In the genomic region with DNA sequence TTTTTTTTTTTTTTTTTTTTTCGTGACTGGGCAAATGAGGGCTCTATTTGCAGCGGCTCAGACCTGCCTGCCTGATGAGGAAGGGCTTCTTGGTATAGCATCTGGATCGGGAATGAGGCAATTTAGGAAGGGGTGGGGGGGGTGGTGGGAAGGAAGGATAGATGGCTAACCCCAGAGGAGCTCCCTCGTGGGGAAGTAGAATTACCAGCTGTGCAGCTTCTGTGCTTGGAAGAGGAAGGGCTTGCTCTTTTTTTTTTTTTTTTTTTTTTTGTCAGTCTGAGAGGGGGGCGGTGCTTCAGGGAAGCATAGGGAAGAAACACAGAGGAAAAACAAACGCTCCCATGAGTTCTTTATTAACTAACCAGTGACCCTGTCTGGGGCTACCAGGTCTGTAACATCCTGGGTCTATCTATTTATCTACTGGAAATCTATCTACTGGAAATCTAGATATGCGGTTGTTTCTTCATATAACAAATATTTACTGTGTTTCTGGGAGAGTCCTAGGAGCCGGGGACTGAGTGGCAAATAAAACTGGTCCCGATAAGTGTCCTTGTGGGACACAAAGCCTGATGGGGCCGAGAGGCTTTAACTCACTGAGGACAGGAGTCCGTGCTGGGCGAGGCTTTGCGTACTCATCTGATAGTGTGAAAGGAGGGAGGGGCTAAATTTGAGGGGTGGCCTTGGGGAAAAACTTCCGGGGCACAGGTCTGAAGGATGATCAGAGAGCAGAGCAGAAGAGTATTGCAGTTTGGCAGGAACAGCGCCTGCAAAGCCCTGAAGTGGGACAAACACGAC, we compare ENCODE assay signal across 11 mouse cellular contexts. TPM values are rescaled to one million over a fixed set of nuclear protein-coding genes. Genes with fewer than 3 reads are reported as not detected.
A peak's percentile ranks its signal among the peaks of the same experiment; 100 is the strongest.
DNase-seq lines count a peak whose midpoint lies in the region; ATAC-seq and TF ChIP-seq lines count a peak whose summit lies in the region.
"Had no signal": no experiment of that assay in that cellular context is flagged by ENCODE, and none has a peak within 500 bp of the region (broad histone marks: within the 10 kb centered on the region; RNA-seq: fewer than 3 reads in every experiment).

No protein-coding gene starts in this region.

- H3K27ac ChIP-seq in liver, adult 2 months (replicated peaks; ENCODE audit: insufficient read depth, low read depth, low read length) = peak overlapping the region; percentile 93
- H3K27ac ChIP-seq in embryonic facial prominence, embryonic 14.5 days (replicated peaks; ENCODE audit: low read depth, low read length) = no peak overlapping the region
- no peak overlapping the region for H3K27ac ChIP-seq in liver, embryonic 16.5 days (ENCODE audit: low read length)
- no peak overlapping the region for H3K27ac ChIP-seq in stomach, embryonic 14.5 days (ENCODE audit: low read length)
- H3K27ac ChIP-seq in layer of hippocampus, adult 2 months = no peak overlapping the region

- no peak for TF ChIP-seq POLR2A in liver, adult 2 months (IDR thresholded peaks at IDR 0.05; ENCODE audit: extremely low read depth, insufficient read depth, low read length)

- H3K27me3 ChIP-seq in liver, adult 2 months (ENCODE audit: control insufficient read depth, insufficient read depth, low read length) = no peaks in the 10 kb centered on the region
- no peaks in the 10 kb centered on the region for H3K27me3 ChIP-seq in embryonic facial prominence, embryonic 14.5 days (replicated peaks; ENCODE audit: control insufficient read depth, insufficient read depth, low read length)
- H3K27me3 ChIP-seq in liver, embryonic 16.5 days (ENCODE audit: control insufficient read depth, insufficient read depth, low read depth, low read length) = no peaks in the 10 kb centered on the region
- H3K27me3 ChIP-seq in stomach, embryonic 14.5 days (ENCODE audit: control insufficient read depth, insufficient read depth, low read length) = no peaks in the 10 kb centered on the region
- H3K27me3 ChIP-seq: Patski had no signal

- no peak for TF ChIP-seq CTCF in liver, adult 2 months (IDR thresholded peaks at IDR 0.05; ENCODE audit: low read depth, low read length)
- TF ChIP-seq CTCF in layer of hippocampus, adult 2 months (conservative IDR thresholded peaks at IDR 0.05) = no peak

- peak overlapping the region; percentile 17; the same call in 1 of the 2 replicates for H3K4me3 ChIP-seq in liver, adult 2 months (ENCODE audit: insufficient read depth, low read depth, low read length)
- no peak overlapping the region for H3K4me3 ChIP-seq in embryonic facial prominence, embryonic 14.5 days (ENCODE audit: low read depth, low read length)
- no peak overlapping the region for H3K4me3 ChIP-seq in liver, embryonic 16.5 days (ENCODE audit: low read depth, low read length)
- H3K4me3 ChIP-seq in stomach, embryonic 14.5 days (ENCODE audit: low read depth, low read length) = no peak overlapping the region
- H3K4me3 ChIP-seq in layer of hippocampus, adult 2 months = no peak overlapping the region
- H3K4me3 ChIP-seq: megakaryocyte, embryonic 14.5 days had no signal

- peak; percentile 89 for DNase-seq in liver, adult 2 months (ENCODE audit: extremely low read depth, low read depth, low spot score)
- DNase-seq in liver = no peak
- peak; percentile 86 for DNase-seq in embryonic facial prominence, embryonic 14.5 days (ENCODE audit: low spot score)
- no peak for DNase-seq in left cerebral cortex, adult 11 months (ENCODE audit: low spot score)
- no peak for DNase-seq in layer of hippocampus, adult 2 months (ENCODE audit: low spot score in 2 of 2)

- peak overlapping the region; percentile 29; the same call in 1 of the 2 replicates for H3K9ac ChIP-seq in liver, adult 2 months (ENCODE audit: low read depth, low read length)
- H3K9ac ChIP-seq in embryonic facial prominence, embryonic 14.5 days (ENCODE audit: low read depth, low read length) = no peak overlapping the region
- no peak overlapping the region for H3K9ac ChIP-seq in liver, embryonic 16.5 days (ENCODE audit: low read depth, low read length)
- H3K9ac ChIP-seq in stomach, embryonic 14.5 days (replicated peaks; ENCODE audit: low read depth, low read length) = no peak overlapping the region

- H3K79me2 ChIP-seq in liver, adult 2 months (ENCODE audit: control insufficient read depth, insufficient read depth, low read length) = no peaks in the 10 kb centered on the region

- H3K4me1 ChIP-seq in liver, adult 2 months (ENCODE audit: control insufficient read depth, insufficient read depth, low read length) = peaks cover 7% of the 10 kb centered on the region; the same call in 1 of the 2 replicates
- H3K4me1 ChIP-seq in embryonic facial prominence, embryonic 14.5 days (ENCODE audit: control insufficient read depth, insufficient read depth, low read length) = 0 out of 2 replicates have a peak, but pooled peaks cover 3% of the 10 kb centered on the region
- no peaks in the 10 kb centered on the region; the same call in 1 of the 2 replicates for H3K4me1 ChIP-seq in liver, embryonic 16.5 days (ENCODE audit: control insufficient read depth, low read depth, low read length)
- peaks cover 5% of the 10 kb centered on the region; the same call in 1 of the 2 replicates for H3K4me1 ChIP-seq in stomach, embryonic 14.5 days (ENCODE audit: control insufficient read depth, insufficient read depth, low read length)

- ATAC-seq in embryonic facial prominence, embryonic 14.5 days (ENCODE audit: low read depth) = peak; percentile 34
- peak; percentile 46 for ATAC-seq in liver, embryonic 16.5 days (ENCODE audit: low read depth)
- ATAC-seq in stomach, embryonic 14.5 days (ENCODE audit: insufficient number of reproducible peaks, insufficient read depth, low FRiP score, low read depth) = 0 out of 2 replicates have a peak, but pooled peaks have one; percentile 17
- ATAC-seq in activated CD4-positive, CD25-positive, alpha-beta regulatory T cell, adult 4 months = no peak
- ATAC-seq: Patski had no signal

- 0 out of 2 replicates have a peak overlapping the region, but pooled peaks have one; percentile 6 for H3K4me2 ChIP-seq in embryonic facial prominence, embryonic 14.5 days (ENCODE audit: low read depth, low read length)
- 0 out of 2 replicates have a peak overlapping the region, but pooled peaks have one; percentile 17 for H3K4me2 ChIP-seq in liver, embryonic 16.5 days (ENCODE audit: low read depth, low read length)
- peak overlapping the region; percentile 16 for H3K4me2 ChIP-seq in stomach, embryonic 14.5 days (replicated peaks; ENCODE audit: low read depth, low read length)

- H3K36me3 ChIP-seq in liver, adult 2 months (ENCODE audit: control insufficient read depth, insufficient read depth, low read length) = no peaks in the 10 kb centered on the region
- H3K36me3 ChIP-seq in embryonic facial prominence, embryonic 14.5 days (ENCODE audit: control insufficient read depth, insufficient read depth, low read length) = no peaks in the 10 kb centered on the region
- no peaks in the 10 kb centered on the region for H3K36me3 ChIP-seq in liver, embryonic 16.5 days (ENCODE audit: control insufficient read depth, insufficient read depth)
- H3K36me3 ChIP-seq in stomach, embryonic 14.5 days (ENCODE audit: control insufficient read depth, insufficient read depth, low read length) = no peaks in the 10 kb centered on the region

- no peaks in the 10 kb centered on the region for H3K9me3 ChIP-seq in embryonic facial prominence, embryonic 14.5 days (ENCODE audit: control insufficient read depth, low read length)
- H3K9me3 ChIP-seq in liver, embryonic 16.5 days (replicated peaks; ENCODE audit: control insufficient read depth, low read length) = no peaks in the 10 kb centered on the region
- no peaks in the 10 kb centered on the region for H3K9me3 ChIP-seq in stomach, embryonic 14.5 days (ENCODE audit: control insufficient read depth, low read depth, low read length)
- H3K9me3 ChIP-seq: megakaryocyte, embryonic 14.5 days had no signal

- 11% methylated on average over 16 of the region's 16 CpGs for WGBS in liver, adult 2 months
- 36% methylated on average over 16 of the region's 16 CpGs for WGBS in embryonic facial prominence, embryonic 14.5 days
- 28% methylated on average over 16 of the region's 16 CpGs for WGBS in liver, embryonic 16.5 days (ENCODE audit: insufficient replicate concordance)
- WGBS in stomach, embryonic 14.5 days = 36% methylated on average over 16 of the region's 16 CpGs

RNA-seq across cellular contexts. Expression of a gene that starts 2.0 kb away (rescaled TPM):
- total RNA-seq in liver, adult 2 months (2014; rRNA removed) = 0.09 and 0.20 TPM in 2 replicates
- polyA plus RNA-seq in liver, adult 2 months (2012; rRNA removed) = 0.04 TPM in 2 replicates
- polyA plus RNA-seq in embryonic facial prominence, embryonic 14.5 days (2014; fragmentation: Nextera tagmentation; extraction: Ambion mirVana) = 0.07 and 0.16 TPM in 2 replicates
- 0.05 TPM in 1 of 2 replicates, not detected in the other for polyA plus RNA-seq in liver, embryonic 16.5 days (2015; fragmentation: Nextera tagmentation; extraction: Ambion mirVana)
- 1.1 and 1.5 TPM in 2 replicates for polyA plus RNA-seq in stomach, embryonic 14.5 days (2014; fragmentation: Nextera tagmentation; extraction: Ambion mirVana)
- under 1 TPM in 1 of 2 experiments, not detected in 1; 0.13 TPM for polyA plus RNA-seq in activated CD4-positive, CD25-positive, alpha-beta regulatory T cell, adult 4 months (2017; shearing (Covaris generic))
- total RNA-seq in layer of hippocampus, adult 2 months (2021) = not detected
- polyA plus RNA-seq: heart, embryonic 14.5 days had no signal

RNA-seq across cellular contexts. Expression of a gene that starts 45.4 kb away (rescaled TPM):
- 27.8 and 28.1 TPM in 2 replicates for total RNA-seq in liver, adult 2 months (2014; rRNA removed)
- 9.3 and 10.3 TPM in 2 replicates for polyA plus RNA-seq in liver, adult 2 months (2012; rRNA removed)
- 115 and 117 TPM in 2 replicates for polyA plus RNA-seq in embryonic facial prominence, embryonic 14.5 days (2014; fragmentation: Nextera tagmentation; extraction: Ambion mirVana)
- polyA plus RNA-seq in liver, embryonic 16.5 days (2015; fragmentation: Nextera tagmentation; extraction: Ambion mirVana) = 25.0 and 27.4 TPM in 2 replicates
- polyA plus RNA-seq in stomach, embryonic 14.5 days (2014; fragmentation: Nextera tagmentation; extraction: Ambion mirVana) = 89.2 and 96.4 TPM in 2 replicates
- 10 to 100 TPM; 44.3 to 47.1 TPM for polyA plus RNA-seq in activated CD4-positive, CD25-positive, alpha-beta regulatory T cell, adult 4 months (2017; shearing (Covaris generic))
- 10 to 100 TPM; 56.4 to 61.1 TPM for total RNA-seq in layer of hippocampus, adult 2 months (2021)

Comparison
In these comparisons a context has a peak if more than half of its experiments do, and no peak if none do; other contexts are left out.
1. DNase-seq: peak in liver, adult 2 months (single experiment) and embryonic facial prominence, embryonic 14.5 days (single experiment); none in liver (single experiment), left cerebral cortex, adult 11 months (single experiment) and layer of hippocampus, adult 2 months (0 of 2).
2. Peak in every context shown above with its lines, with median percentiles within 50 percentile points of each other: H3K4me2 ChIP-seq.